Mouse (Mus musculus): ENCODE results near the gene Neurl3.

GRCm38 (mm10) chr1:36302273-36302672 lies 27.8 kb upstream of the Neurl3 start:
- TF ChIP-seq CTCF (conservative IDR thresholded peaks at IDR 0.05; ENCODE audit: insufficient read depth, insufficient read length, low read depth, low read length): no peak
- TF ChIP-seq POLR2A (IDR thresholded peaks at IDR 0.05; ENCODE audit: low read depth, low read length): no peak
